Mouse (Mus musculus) neural tube, embryonic 11.5 days (tissue): ENCODE results near the gene Lgi4. TPM values are rescaled to one million over a fixed set of nuclear protein-coding genes. Genes with fewer than 3 reads are reported as not detected.

ENCODE experiments used
- ATAC-seq: fragments of 200-750 bp; cut with Nextera tagmentation; 2 replicates; pipeline ENCODE4 v1.8.0; 2017; ENCODE audit warnings: moderate number of reproducible peaks, mild to moderate bottlenecking, moderate TSS enrichment, moderate library complexity; ENCODE audit not compliant: insufficient read depth, low FRiP score, low TSS enrichment
- DNase-seq: peaks from one replicate; pipeline ENCODE4 v3.0.0-alpha.2; 2015; ENCODE audit warnings: low spot score
- H3K27ac ChIP-seq: fragments of 300-500 bp; sonication (generic); 2 replicates; pipeline ENCODE4 v1.5.1; 2014; ENCODE audit warnings: low read depth, mild to moderate bottlenecking, low read length
- H3K27me3 ChIP-seq: fragments of 300-500 bp; sonication (generic); 2 replicates; pipeline ENCODE4 v1.6.1; 2014; ENCODE audit warnings: mild to moderate bottlenecking, low read length, mixed read lengths; ENCODE audit not compliant: control insufficient read depth, insufficient read depth
- H3K36me3 ChIP-seq: fragments of 300-500 bp; sonication (generic); 2 replicates; pipeline ENCODE4 v1.6.1; 2014; ENCODE audit warnings: mild to moderate bottlenecking, low read length, moderate library complexity, mixed read lengths; ENCODE audit not compliant: control insufficient read depth, insufficient read depth
- H3K4me1 ChIP-seq: fragments of 300-500 bp; sonication (generic); 2 replicates; pipeline ENCODE4 v1.6.1; 2014; ENCODE audit warnings: low read length, mixed read lengths; ENCODE audit not compliant: control insufficient read depth, insufficient read depth
- H3K4me2 ChIP-seq: fragments of 300-500 bp; sonication (generic); 2 replicates; pipeline ENCODE4 v1.6.1; 2014; ENCODE audit warnings: low read depth, mild to moderate bottlenecking, moderate library complexity
- H3K4me3 ChIP-seq: fragments of 300-500 bp; sonication (generic); 2 replicates; pipeline ENCODE4 v1.5.1; 2014; ENCODE audit warnings: low read depth, low read length
- H3K9ac ChIP-seq: fragments of 300-500 bp; sonication (generic); 2 replicates; pipeline ENCODE4 v1.6.1; 2014; ENCODE audit warnings: mild to moderate bottlenecking, low read length
- H3K9me3 ChIP-seq: fragments of 300-500 bp; sonication (generic); 2 replicates; pipeline ENCODE4 v1.6.1; 2016; ENCODE audit warnings: low read length; ENCODE audit not compliant: control insufficient read depth
- WGBS: fragments of 180-500 bp; shearing (Covaris S2); extraction: QIAGEN DNeasy Blood & Tissue Kit; methylation state at CpG from one replicate; pipeline ENCODE4 v1.1.7; 2014; 5-methylcytosine and 5-hydroxymethylcytosine counted together
- polyA plus RNA-seq: library from polyadenylated mRNA; unstranded; fragments of >200 nt; fragmentation: Nextera tagmentation; extraction: Ambion mirVana; gene quantifications from 2 replicates; pipeline ENCODE4 v1.2.1, GENCODE M21; 2014

The Lgi4 gene
- polyA plus RNA-seq, 1 experiment from 2014 or later: 4.9 TPM

- Histone ChIP-seq H3K4me2 (peak overlapping the region; percentile 29; the same call in 1 of the 2 replicates), H3K27ac (no peak overlapping the region), H3K36me3 (no peaks in the 10 kb centered on the region), H3K4me3 (0 out of 2 replicates have a peak overlapping the region, but pooled peaks have one; percentile 1), H3K27me3 (no peaks in the 10 kb centered on the region), H3K9me3 (no peaks in the 10 kb centered on the region), H3K9ac (no peak overlapping the region), H3K4me1 (no peaks in the 10 kb centered on the region)
- ATAC-seq (peak; percentile 91), DNase-seq (peak; percentile 92)
- WGBS: 19% methylated on average over 11 of the region's 20 CpGs
Observed at GRCm38 (mm10) chr7:31097583-31098248, 38.6 kb downstream of the Lgi4 start.

- no peak overlapping the region for H3K4me2 ChIP-seq
- no peak overlapping the region for H3K9ac ChIP-seq
- WGBS: 80% methylated on average over 22 of the region's 22 CpGs
- no peak overlapping the region for H3K4me3 ChIP-seq
- H3K4me1 ChIP-seq: no peaks in the 10 kb centered on the region
- no peaks in the 10 kb centered on the region for H3K9me3 ChIP-seq
- no peak overlapping the region for H3K27ac ChIP-seq
- DNase-seq (peak; percentile 14), ATAC-seq (no peak)
- H3K27me3 ChIP-seq: no peaks in the 10 kb centered on the region
- no peaks in the 10 kb centered on the region for H3K36me3 ChIP-seq
Observed at GRCm38 (mm10) chr7:31098697-31099611, 39.8 kb downstream of the Lgi4 start.

GRCm38 (mm10) chr7:31099612-31099982, 40.5 kb downstream of the Lgi4 start:
- no peak overlapping the region for H3K4me3 ChIP-seq
- 85% methylated on average over 6 of the region's 6 CpGs for WGBS
- H3K9ac ChIP-seq: no peak overlapping the region
- H3K27ac ChIP-seq: no peak overlapping the region
- no peak for DNase-seq
- H3K4me2 ChIP-seq: no peak overlapping the region
- no peaks in the 10 kb centered on the region for H3K36me3 ChIP-seq
- H3K9me3 ChIP-seq: no peaks in the 10 kb centered on the region
- ATAC-seq: no peak
- H3K27me3 ChIP-seq: no peaks in the 10 kb centered on the region
- no peaks in the 10 kb centered on the region for H3K4me1 ChIP-seq

GRCm38 (mm10) chr7:31100786-31101185, 41.6 kb downstream of the Lgi4 start:
- ATAC-seq: no peak
- no peak for DNase-seq
- Histone ChIP-seq H3K36me3 (no peaks in the 10 kb centered on the region), H3K27me3 (no peaks in the 10 kb centered on the region), H3K4me1 (no peaks in the 10 kb centered on the region), H3K27ac (no peak overlapping the region), H3K4me3 (no peak overlapping the region), H3K9me3 (no peaks in the 10 kb centered on the region), H3K9ac (no peak overlapping the region), H3K4me2 (no peak overlapping the region)
- WGBS: 86% methylated on average over 14 of the region's 14 CpGs

GRCm38 (mm10) chr7:31105061-31105768, 46.1 kb downstream of the Lgi4 start:
- DNase-seq (peak; percentile 65), ATAC-seq (no peak)
- Histone ChIP-seq H3K9me3 (no peaks in the 10 kb centered on the region), H3K36me3 (no peaks in the 10 kb centered on the region), H3K9ac (no peak overlapping the region), H3K4me3 (no peak overlapping the region), H3K27ac (no peak overlapping the region), H3K4me1 (no peaks in the 10 kb centered on the region), H3K4me2 (no peak overlapping the region), H3K27me3 (no peaks in the 10 kb centered on the region)
- 64% methylated on average over 15 of the region's 15 CpGs for WGBS

- ATAC-seq: no peak
- 52% methylated on average over 3 of the region's 3 CpGs for WGBS
- no peak for DNase-seq
Observed at GRCm38 (mm10) chr7:31106166-31106565, 47.0 kb downstream of the Lgi4 start.

GRCm38 (mm10) chr7:31107781-31108180, 48.6 kb downstream of the Lgi4 start:
- Histone ChIP-seq H3K27me3 (no peaks in the 10 kb centered on the region), H3K4me2 (no peak overlapping the region), H3K4me1 (no peaks in the 10 kb centered on the region), H3K9ac (no peak overlapping the region), H3K36me3 (no peaks in the 10 kb centered on the region), H3K27ac (no peak overlapping the region), H3K9me3 (no peaks in the 10 kb centered on the region), H3K4me3 (no peak overlapping the region)
- WGBS: 87% methylated on average over 11 of the region's 11 CpGs
- no peak for ATAC-seq
- DNase-seq: no peak

More at GRCm38 (mm10) chr7:31106166-31106565, 47.0 kb downstream of the Lgi4 start:
- H3K9me3 ChIP-seq: no peaks in the 10 kb centered on the region
- no peak overlapping the region for H3K4me2 ChIP-seq
- H3K27ac ChIP-seq: no peak overlapping the region
- no peaks in the 10 kb centered on the region for H3K36me3 ChIP-seq
- no peaks in the 10 kb centered on the region for H3K4me1 ChIP-seq
- no peak overlapping the region for H3K9ac ChIP-seq
- H3K4me3 ChIP-seq: no peak overlapping the region
- no peaks in the 10 kb centered on the region for H3K27me3 ChIP-seq

GRCm38 (mm10) chr7:31109091-31109490, 49.9 kb downstream of the Lgi4 start:
- no peak overlapping the region for H3K4me3 ChIP-seq
- no peaks in the 10 kb centered on the region for H3K27me3 ChIP-seq
- 59% methylated on average over 6 of the region's 7 CpGs for WGBS
- H3K27ac ChIP-seq: no peak overlapping the region
- H3K9ac ChIP-seq: no peak overlapping the region
- no peaks in the 10 kb centered on the region for H3K4me1 ChIP-seq
- no peak overlapping the region for H3K4me2 ChIP-seq
- no peak for ATAC-seq
- no peak for DNase-seq
- no peaks in the 10 kb centered on the region for H3K9me3 ChIP-seq
- H3K36me3 ChIP-seq: no peaks in the 10 kb centered on the region
